Mouse (Mus musculus) urinary bladder, postnatal 36 days (tissue): ENCODE results near the gene Ncdn.

ENCODE experiments used
- DNase-seq, 2 experiments: peaks; one replicate each; pipeline ENCODE4 v3.0.0; 2022; ENCODE audit warnings: low spot score in 2 of 2, mixed read lengths in 1 of 2

Ncdn gene

GRCm38 (mm10) chr4:126753268-126754230 lies at the start of gene Ncdn, which contains the start of gene AU040320:
Gene Ncdn, minus strand, starts transcription at chr4:126753438.
Gene AU040320, plus strand, starts transcription at chr4:126753544.
- peak; percentile 95 to 96 for DNase-seq

GRCm38 (mm10) chr4:126802174-126802573 lies 48.9 kb upstream of the Ncdn start:
- DNase-seq, result no peak

- DNase-seq, result no peak
Measured at GRCm38 (mm10) chr4:126792341-126793102, 39.3 kb upstream of the Ncdn start.

GRCm38 (mm10) chr4:126782996-126783395 lies 29.8 kb upstream of the Ncdn start:
- no peak for DNase-seq

- no peak for DNase-seq
Measured at GRCm38 (mm10) chr4:126782512-126782911, 29.3 kb upstream of the Ncdn start.

GRCm38 (mm10) chr4:126781871-126782270 lies 28.6 kb upstream of the Ncdn start:
- DNase-seq, result no peak

GRCm38 (mm10) chr4:126779826-126780775 lies 26.9 kb upstream of the Ncdn start:
- DNase-seq, result no peak

- no peak for DNase-seq
Measured at GRCm38 (mm10) chr4:126779148-126779581, 25.9 kb upstream of the Ncdn start.

- no peak for DNase-seq
Measured at GRCm38 (mm10) chr4:126775182-126775581, 21.9 kb upstream of the Ncdn start.

GRCm38 (mm10) chr4:126773871-126774270 lies 20.6 kb upstream of the Ncdn start:
- no peak for DNase-seq

GRCm38 (mm10) chr4:126770831-126771230 lies 17.6 kb upstream of the Ncdn start:
- DNase-seq, result no peak

GRCm38 (mm10) chr4:126769800-126770563 lies 16.7 kb upstream of the Ncdn start:
- no peak for DNase-seq

GRCm38 (mm10) chr4:126763483-126763882 lies 10.2 kb upstream of the Ncdn start:
- DNase-seq, result no peak

- no peak for DNase-seq
Measured at GRCm38 (mm10) chr4:126762586-126763359, 9.5 kb upstream of the Ncdn start.

- no peak for DNase-seq
Measured at GRCm38 (mm10) chr4:126759435-126759834, 6.2 kb upstream of the Ncdn start.

GRCm38 (mm10) chr4:126758299-126758698 lies 5.1 kb upstream of the Ncdn start:
- DNase-seq, result no peak

- DNase-seq, result no peak
Measured at GRCm38 (mm10) chr4:126756766-126757165, 3.5 kb upstream of the Ncdn start.

- DNase-seq, result no peak
Measured at GRCm38 (mm10) chr4:126754736-126755374, 1.6 kb upstream of the Ncdn start.

GRCm38 (mm10) chr4:126754231-126754611 lies 983 bp upstream of the Ncdn start:
- DNase-seq, result no peak
